Mouse (Mus musculus) MEL (cell line): ENCODE measurements at regions not wholly inside any gene's neighbourhood (a gene's known extent, or its start where the extent isn't known, plus 50 kb on each side); places are given as distances from the start of the nearest gene placed in this dataset.

ENCODE experiments used
- DNase-seq: peaks from one replicate; pipeline ENCODE4 v3.0.0; 2011; ENCODE audit warnings: low read depth, low spot score
- H3K27ac ChIP-seq: 2 replicates; pipeline ENCODE4 v1.5.1; 2012; ENCODE audit warnings: low read depth, mild to moderate bottlenecking, control low read depth, low read length, moderate library complexity; ENCODE audit not compliant: control insufficient read depth
- H3K27me3 ChIP-seq, 2 experiments: fragments of 150-350 bp in 1 of 2; sonication (generic) in 1 of 2; 2 replicates each; pipeline ENCODE4 v1.6.1; 2012; ENCODE audit warnings: low read length in 2 of 2, mild to moderate bottlenecking in 2 of 2, improper control_type of control experiment in 1 of 2, moderate library complexity in 1 of 2; ENCODE audit not compliant: insufficient read depth in 2 of 2, control insufficient read depth in 1 of 2
- H3K36me3 ChIP-seq, 2 experiments: 2 replicates each; pipeline ENCODE4 v1.6.1; 2012 to 2014; ENCODE audit warnings: low read length in 2 of 2, improper control_type of control experiment in 1 of 2, inconsistent platforms in 1 of 2, mild to moderate bottlenecking in 1 of 2; ENCODE audit not compliant: insufficient read depth in 2 of 2, control insufficient read depth in 1 of 2
- H3K4me1 ChIP-seq, 2 experiments: fragments of 150-350 bp in 1 of 2; sonication (generic) in 1 of 2; 2 replicates each; pipeline ENCODE4 v1.6.1; 2012; ENCODE audit warnings: low read length in 2 of 2, improper control_type of control experiment in 1 of 2, mild to moderate bottlenecking in 1 of 2; ENCODE audit not compliant: insufficient read depth in 2 of 2, control insufficient read depth in 1 of 2
- H3K4me3 ChIP-seq, 2 experiments: fragments of 150-350 bp in 1 of 2; sonication (generic) in 1 of 2; 2 replicates each; pipeline ENCODE4 v1.5.1; 2012; ENCODE audit warnings: low read depth in 2 of 2, low read length in 2 of 2, mild to moderate bottlenecking in 2 of 2, moderate library complexity in 2 of 2, control low read depth in 1 of 2, improper control_type of control experiment in 1 of 2; ENCODE audit not compliant: control insufficient read depth in 1 of 2, insufficient read depth in 1 of 2
- H3K79me2 ChIP-seq: 2 replicates; pipeline ENCODE4 v1.6.1; 2012; ENCODE audit warnings: mild to moderate bottlenecking, low read length, moderate library complexity; ENCODE audit not compliant: control insufficient read depth, poor library complexity, insufficient read depth
- H3K9ac ChIP-seq: 2 replicates; pipeline ENCODE4 v1.6.1; 2012; ENCODE audit warnings: low read depth, mild to moderate bottlenecking, control low read depth, low read length, moderate library complexity; ENCODE audit not compliant: control insufficient read depth, poor library complexity, severe bottlenecking
- H3K9me3 ChIP-seq: fragments of 150-350 bp; sonication (generic); replicated peaks from 2 replicates; pipeline ENCODE4 v1.6.1; 2012; ENCODE audit warnings: mild to moderate bottlenecking, low read length, improper control_type of control experiment, moderate library complexity; ENCODE audit not compliant: insufficient read depth
- BHLHE40 ChIP-seq: IDR thresholded peaks from 2 replicates; pipeline ENCODE4 v1.6.1; 2012; ENCODE audit warnings: low read depth, mild to moderate bottlenecking, inconsistent platforms, low read length, improper control_type of control experiment, borderline replicate concordance
- CHD1 ChIP-seq: IDR thresholded peaks from 2 replicates; pipeline ENCODE4 v1.6.1; 2012; ENCODE audit warnings: low read depth, mild to moderate bottlenecking, inconsistent platforms, low read length, improper control_type of control experiment
- CHD2 ChIP-seq: IDR thresholded peaks from 2 replicates; pipeline ENCODE4 v1.6.1; 2011; ENCODE audit warnings: low read length, improper control_type of control experiment
- EP300 ChIP-seq, 2 experiments: IDR thresholded peaks; 2 replicates each; pipeline ENCODE4 v1.6.1; 2011; ENCODE audit warnings: improper control_type of control experiment in 2 of 2, low read length in 2 of 2, low read depth in 1 of 2, mild to moderate bottlenecking in 1 of 2
- ETS1 ChIP-seq: IDR thresholded peaks from 2 replicates; pipeline ENCODE4 v1.6.1; 2012; ENCODE audit warnings: low read depth, mild to moderate bottlenecking, inconsistent platforms, low read length, improper control_type of control experiment, moderate library complexity
- GATA1 ChIP-seq: IDR thresholded peaks from 2 replicates; pipeline ENCODE4 v1.6.1; 2011; ENCODE audit warnings: low read depth, low read length, improper control_type of control experiment
- HCFC1 ChIP-seq: IDR thresholded peaks from 2 replicates; pipeline ENCODE4 v1.6.1; 2012; ENCODE audit warnings: low read depth, mild to moderate bottlenecking, inconsistent platforms, low read length, improper control_type of control experiment, moderate library complexity
- KAT2A ChIP-seq: conservative IDR thresholded peaks from 2 replicates; pipeline ENCODE4 v1.6.1; 2012; ENCODE audit warnings: low read depth, low read length, improper control_type of control experiment, inconsistent platforms
- MEF2A ChIP-seq: IDR thresholded peaks from 2 replicates; pipeline ENCODE4 v1.6.1; 2014; ENCODE audit warnings: low read depth, mild to moderate bottlenecking, inconsistent platforms, low read length, improper control_type of control experiment; ENCODE audit not compliant: poor library complexity, insufficient replicate concordance, severe bottlenecking; ENCODE audit errors: extremely low read depth
- MYB ChIP-seq: IDR thresholded peaks from 2 replicates; pipeline ENCODE4 v1.6.1; 2011; ENCODE audit warnings: mild to moderate bottlenecking, low read depth, low read length, improper control_type of control experiment
- MYC ChIP-seq: IDR thresholded peaks from 2 replicates; pipeline ENCODE4 v1.6.1; 2011; ENCODE audit warnings: low read depth, mild to moderate bottlenecking, low read length, improper control_type of control experiment, moderate library complexity
- NRF1 ChIP-seq: IDR thresholded peaks from 2 replicates; pipeline ENCODE4 v1.6.1; 2014; ENCODE audit warnings: low read depth, mild to moderate bottlenecking, inconsistent platforms, low read length, improper control_type of control experiment, moderate library complexity; ENCODE audit not compliant: poor library complexity, insufficient read depth, severe bottlenecking
- POLR2A ChIP-seq, 2 experiments: IDR thresholded peaks; 2 replicates each; pipeline ENCODE4 v1.6.1; 2011 to 2012; ENCODE audit warnings: low read length in 2 of 2, mild to moderate bottlenecking in 2 of 2, control low read depth in 1 of 2, improper control_type of control experiment in 1 of 2, low read depth in 1 of 2, moderate library complexity in 1 of 2; ENCODE audit not compliant: control insufficient read depth in 1 of 2, insufficient read depth in 1 of 2, poor library complexity in 1 of 2
- POLR2AphosphoS2 ChIP-seq: IDR thresholded peaks from 2 replicates; pipeline ENCODE4 v1.6.1; 2011; ENCODE audit warnings: low read length, improper control_type of control experiment
- RAD21 ChIP-seq: IDR thresholded peaks from 2 replicates; pipeline ENCODE4 v1.6.1; 2011; ENCODE audit warnings: mild to moderate bottlenecking, low read depth, low read length, improper control_type of control experiment
- TBP ChIP-seq: IDR thresholded peaks from 2 replicates; pipeline ENCODE4 v1.8.0; 2011; ENCODE audit warnings: low read depth, low read length, improper control_type of control experiment
- TCF12 ChIP-seq: IDR thresholded peaks from 2 replicates; pipeline ENCODE4 v1.6.1; 2014; ENCODE audit warnings: low read depth, mild to moderate bottlenecking, inconsistent platforms, low read length, improper control_type of control experiment, moderate library complexity
- UBTF ChIP-seq: IDR thresholded peaks from 2 replicates; pipeline ENCODE4 v1.6.1; 2012; ENCODE audit warnings: low read depth, mild to moderate bottlenecking, inconsistent platforms, low read length, improper control_type of control experiment, moderate library complexity, borderline replicate concordance; ENCODE audit not compliant: insufficient read depth
- USF2 ChIP-seq, 2 experiments: IDR thresholded peaks; 2 replicates each; pipeline ENCODE4 v1.6.1; 2011 to 2012; ENCODE audit warnings: improper control_type of control experiment in 2 of 2, low read length in 2 of 2, borderline replicate concordance in 1 of 2, inconsistent platforms in 1 of 2, low read depth in 1 of 2, mild to moderate bottlenecking in 1 of 2; ENCODE audit not compliant: insufficient read depth in 1 of 2
- ZKSCAN1 ChIP-seq: IDR thresholded peaks from 2 replicates; pipeline ENCODE4 v1.6.1; 2012; ENCODE audit warnings: low read depth, mild to moderate bottlenecking, inconsistent platforms, low read length, improper control_type of control experiment, moderate library complexity
- ZMIZ1 ChIP-seq: IDR thresholded peaks from 2 replicates; pipeline ENCODE4 v1.6.1; 2012; ENCODE audit warnings: low read depth, mild to moderate bottlenecking, inconsistent platforms, low read length, improper control_type of control experiment, moderate library complexity
- ZNF384 ChIP-seq: IDR thresholded peaks from 2 replicates; pipeline ENCODE4 v1.6.1; 2012; ENCODE audit warnings: low read depth, mild to moderate bottlenecking, inconsistent platforms, low read length, improper control_type of control experiment

DNA sequence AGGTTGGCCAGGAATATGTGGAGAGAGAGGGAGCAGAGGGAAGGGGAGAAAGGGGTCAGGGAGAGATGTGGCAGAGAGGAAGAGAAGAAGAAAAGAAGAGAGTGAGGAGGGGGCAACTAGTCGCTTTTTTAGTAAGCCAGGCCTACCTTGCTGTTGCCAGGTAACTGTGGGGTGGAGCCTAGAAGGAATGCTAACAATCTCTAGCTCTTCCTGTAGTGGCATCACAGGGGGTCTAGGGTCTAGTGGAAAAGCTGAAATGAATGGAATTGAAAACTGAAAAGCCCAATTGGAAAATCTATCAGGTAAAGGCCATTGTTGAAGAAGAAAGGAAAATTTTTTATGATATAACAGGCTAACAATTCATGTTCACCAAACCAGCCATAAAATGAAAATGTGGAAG, 336.5 kb downstream of the Phf14 start:
- H3K4me3 ChIP-seq, result no peak overlapping the region
- H3K79me2 ChIP-seq, result no peaks in the 10 kb centered on the region
- no peaks in the 10 kb centered on the region for H3K36me3 ChIP-seq
- H3K9me3 ChIP-seq, result no peaks in the 10 kb centered on the region
- no peaks in the 10 kb centered on the region for H3K27me3 ChIP-seq
- H3K27ac ChIP-seq, result no peak overlapping the region
- no peak overlapping the region for H3K9ac ChIP-seq
- TF ChIP-seq ZKSCAN1 (no peak), RAD21 (no peak), MEF2A (no peak), BHLHE40 (no peak), UBTF (no peak), POLR2AphosphoS2 (no peak), ETS1 (no peak), EP300 (IDR thresholded peaks at IDR 0.05; ENCODE audit: low read depth in 1 of 2, low read length in 2 of 2) (no peak)
- H3K4me1 ChIP-seq, result no peaks in the 10 kb centered on the region
- no peak for DNase-seq

DNA sequence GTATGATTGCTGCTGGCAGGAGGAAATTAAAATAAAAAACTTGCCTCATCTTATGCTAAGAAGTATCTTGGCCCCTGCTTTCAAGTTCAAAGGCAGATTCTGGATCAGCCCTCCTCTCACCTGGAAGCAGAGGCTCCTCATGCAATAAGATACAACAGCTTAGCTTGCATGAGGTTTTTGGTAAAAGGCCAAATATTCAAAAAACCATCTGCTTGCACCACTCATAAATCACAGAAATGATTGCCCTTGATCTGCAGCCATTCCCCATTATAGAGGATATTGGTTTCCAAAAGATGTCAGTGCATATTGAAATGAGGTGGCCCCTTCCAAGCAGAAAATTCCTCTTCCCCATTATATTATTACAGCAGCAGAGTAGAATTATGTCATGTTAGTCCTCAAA, 340.4 kb downstream of the Phf14 start:
- Histone ChIP-seq H3K79me2 (no peaks in the 10 kb centered on the region), H3K4me3 (no peak overlapping the region), H3K27ac (no peak overlapping the region), H3K27me3 (no peaks in the 10 kb centered on the region), H3K36me3 (no peaks in the 10 kb centered on the region), H3K4me1 (no peaks in the 10 kb centered on the region), H3K9me3 (no peaks in the 10 kb centered on the region), H3K9ac (no peak overlapping the region)
- TF ChIP-seq ETS1 (no peak), POLR2AphosphoS2 (no peak), KAT2A (no peak), TCF12 (no peak), NRF1 (no peak), MYB (no peak), GATA1 (no peak), CHD2 (no peak), ZMIZ1 (no peak), RAD21 (no peak), HCFC1 (no peak), UBTF (no peak), ZKSCAN1 (no peak), USF2 (IDR thresholded peaks at IDR 0.05; ENCODE audit: borderline replicate concordance in 1 of 2, insufficient read depth in 1 of 2, low read depth in 1 of 2, low read length in 2 of 2) (no peak), MEF2A (no peak), CHD1 (no peak), MYC (no peak), TBP (no peak), POLR2A (IDR thresholded peaks at IDR 0.05; ENCODE audit: control insufficient read depth in 1 of 2, insufficient read depth in 1 of 2, low read depth in 1 of 2, low read length in 2 of 2, poor library complexity in 1 of 2) (no peak), ZNF384 (no peak)
- no peak for DNase-seq
